Mouse (Mus musculus) heart, postnatal 14 days (tissue): Measurements from ENCODE around the gene Olfr816. TPM values are rescaled to one million over a fixed set of nuclear protein-coding genes. Genes with fewer than 3 reads are reported as not detected.
"Not testable (repeated sequence)": the region's sequence is repeated elsewhere in the genome, so short reads cannot be mapped to it uniquely, and the experiment has no call there.

ENCODE experiments used
- DNase-seq, 2 experiments: peaks; one replicate each; pipeline ENCODE4 v3.0.0; 2021 to 2022
- intact Hi-C: fragments of 180-260 bp; cut with DNase I; formaldehyde crosslinking; loops from one replicate; pipeline ENCODE4 v1.15.1; 2025
- long read RNA-seq, 2 experiments: library from polyadenylated mRNA; stranded (forward); transcript quantifications; one replicate each; pipeline ENCODE4 v2.0.0; 2021
- total RNA-seq, 2 experiments: library from RNA; stranded (reverse); gene quantifications; 2 replicates each; pipeline ENCODE4 v1.2.3; 2021

The Olfr816 gene
- total RNA-seq, result not detected
- long read RNA-seq, experiment 1, result 0 reads
- long read RNA-seq, experiment 2, result 0 reads

GRCm38 (mm10) chr10:129915497-129915896 lies at the start of gene Olfr816:
TSS of gene Olfr816 (minus strand) at chr10:129915597.
- intact Hi-C loops, result no loop called here
- no peak for DNase-seq

DNA sequence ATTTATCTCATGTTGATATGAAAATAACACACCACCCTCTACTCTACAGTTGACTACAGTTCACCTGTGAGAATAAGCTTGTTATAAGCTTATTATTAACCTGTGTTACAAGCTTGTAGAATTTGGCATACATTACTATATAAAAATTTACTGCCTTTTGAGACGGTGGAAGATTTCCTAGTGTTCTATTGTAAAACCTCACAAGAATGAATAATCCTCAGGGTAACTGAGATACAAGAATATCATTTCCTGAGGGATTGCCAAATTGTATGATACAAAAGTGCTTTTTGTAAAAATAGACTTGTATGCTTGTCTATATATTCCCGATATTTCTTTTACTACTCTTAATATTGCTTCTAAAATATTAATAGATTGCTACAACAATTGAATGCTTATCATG lies 33.6 kb upstream of the Olfr816 start, which contains the start of gene Olfr818:
Gene Olfr818 (minus strand): TSS at position 101 of the 400 bp plus-strand sequence.
- no peak for DNase-seq
- intact Hi-C loops, result no loop called here

GRCm38 (mm10) chr10:129905767-129906166 lies 9.6 kb downstream of the Olfr816 start, which contains the start of gene Olfr815:
TSS of gene Olfr815 (minus strand) at chr10:129905867.
- DNase-seq, intact Hi-C loops: not testable (repeated sequence)

- no peak for DNase-seq
- intact Hi-C loops, result no loop called here
Measured at GRCm38 (mm10) chr10:129885934-129886333, 29.5 kb downstream of the Olfr816 start.

- intact Hi-C loops, DNase-seq: not testable (repeated sequence)
Measured at GRCm38 (mm10) chr10:129885496-129885895, 29.9 kb downstream of the Olfr816 start.

DNA sequence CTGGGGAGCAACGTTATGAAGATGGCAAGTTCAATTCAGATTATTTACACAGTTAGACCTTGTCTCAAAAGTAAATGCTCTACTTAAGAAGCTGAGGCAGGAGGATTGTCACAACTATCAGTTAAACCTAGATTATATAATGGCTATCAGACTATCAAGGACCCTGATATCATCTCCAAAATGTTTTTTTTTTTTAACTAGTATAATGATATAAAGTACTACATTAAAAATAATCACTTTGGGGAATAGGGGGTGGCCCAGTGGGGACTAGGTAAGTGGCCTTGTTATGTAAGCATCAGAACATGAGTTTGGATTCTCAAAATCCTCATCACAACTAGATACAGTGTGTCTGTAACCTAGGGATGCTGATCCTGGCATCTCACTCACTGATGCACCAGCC lies 35.6 kb downstream of the Olfr816 start, which contains the start of gene Olfr814:
Gene Olfr814 (minus strand): TSS at position 101 of the 400 bp plus-strand sequence.
- DNase-seq, intact Hi-C loops: not testable (repeated sequence)

Other genes with a start within 250 kb of the Olfr816 start
- not detected for gene Olfr801, start 241.7 kb downstream of the Olfr816 start, total RNA-seq
- not detected for gene Olfr802, start 227.4 kb downstream of the Olfr816 start, total RNA-seq
- gene Olfr803, start 221.3 kb downstream of the Olfr816 start, total RNA-seq, result not detected
- not detected for gene Olfr804, start 212.4 kb downstream of the Olfr816 start, total RNA-seq
- gene Olfr805, start 186.2 kb downstream of the Olfr816 start, total RNA-seq, result not detected
- not detected for gene Olfr806, start 173.7 kb downstream of the Olfr816 start, total RNA-seq
- not detected for gene Olfr807, start 157.8 kb downstream of the Olfr816 start, total RNA-seq
- not detected for gene Olfr808, start 150.1 kb downstream of the Olfr816 start, total RNA-seq
- not detected for gene Olfr809, start 141.0 kb downstream of the Olfr816 start, total RNA-seq
- not detected for gene Olfr810, start 120.7 kb downstream of the Olfr816 start, total RNA-seq
- gene Olfr811, start 111.2 kb downstream of the Olfr816 start, total RNA-seq, result not detected
- gene Olfr812, start 69.5 kb downstream of the Olfr816 start, total RNA-seq, result not detected
- gene Olfr813, start 60.2 kb downstream of the Olfr816 start, total RNA-seq, result not detected
- not detected for gene Olfr814, start 35.7 kb downstream of the Olfr816 start, total RNA-seq
- not detected for gene Olfr815, start 9.7 kb downstream of the Olfr816 start, total RNA-seq
- gene Olfr818, start 33.5 kb upstream of the Olfr816 start, total RNA-seq, result not detected
- gene Olfr819, start 51.7 kb upstream of the Olfr816 start, total RNA-seq, result not detected
- gene Olfr247, start 60.5 kb upstream of the Olfr816 start, total RNA-seq, result not detected
- not detected for gene Gm10310, start 69.5 kb upstream of the Olfr816 start, total RNA-seq
- gene Olfr820, start 97.0 kb upstream of the Olfr816 start, total RNA-seq, result not detected
- not detected for gene Olfr821, start 114.8 kb upstream of the Olfr816 start, total RNA-seq
- not detected for gene Olfr822, start 155.6 kb upstream of the Olfr816 start, total RNA-seq
- not detected for gene Olfr823, start 199.8 kb upstream of the Olfr816 start, total RNA-seq
- gene Olfr824, start 214.4 kb upstream of the Olfr816 start, total RNA-seq, result not detected